24 mouse cellular contexts compared by ENCODE assay signal in genomic region chr15:6790011-6790410, GRCm38 (mm10).
DNase-seq lines count a peak whose midpoint lies in the region; ATAC-seq lines count a peak whose summit lies in the region.
"Had no signal": no experiment of that assay in that cellular context is flagged by ENCODE, and none has a peak within 500 bp of the region (broad histone marks: within the 10 kb centered on the region; RNA-seq: fewer than 3 reads in every experiment).

No protein-coding gene starts in this region.

- H3K9ac ChIP-seq in heart, embryonic 11.5 days (ENCODE audit: low read depth, low read length): no peak overlapping the region
- H3K9ac ChIP-seq in lung, embryonic 15.5 days: no peak overlapping the region
- H3K9ac ChIP-seq: embryonic facial prominence, embryonic 12.5 days; embryonic facial prominence, embryonic 15.5 days; forebrain, postnatal 0 days; heart, embryonic 13.5 days; hindbrain, embryonic 14.5 days had no signal

- no peaks in the 10 kb centered on the region for H3K4me1 ChIP-seq in heart, embryonic 11.5 days (ENCODE audit: control insufficient read depth, insufficient read depth, low read length)
- no peaks in the 10 kb centered on the region for H3K4me1 ChIP-seq in lung, embryonic 15.5 days
- H3K4me1 ChIP-seq: embryonic facial prominence, embryonic 12.5 days; embryonic facial prominence, embryonic 15.5 days; heart, embryonic 13.5 days had no signal

- H3K4me2 ChIP-seq in heart, embryonic 11.5 days: no peak overlapping the region
- H3K4me2 ChIP-seq in lung, embryonic 15.5 days: no peak overlapping the region
- H3K4me2 ChIP-seq: embryonic facial prominence, embryonic 12.5 days; embryonic facial prominence, embryonic 15.5 days; heart, embryonic 13.5 days; hindbrain, embryonic 14.5 days had no signal

- ATAC-seq in heart, embryonic 11.5 days (replicated peaks; ENCODE audit: insufficient number of reproducible peaks, low FRiP score, low TSS enrichment): no peak
- no peak for ATAC-seq in lung, embryonic 15.5 days (ENCODE audit: borderline replicate concordance, extremely low read depth, low FRiP score, low TSS enrichment)
- ATAC-seq: activated CD4-positive, CD25-positive, alpha-beta regulatory T cell, adult 4 months; forebrain, embryonic 14.5 days; forebrain, postnatal 0 days; hindbrain, postnatal 0 days had no signal

- 88% methylated on average over 7 of the region's 7 CpGs for WGBS in heart, embryonic 11.5 days (ENCODE audit: insufficient replicate concordance)
- 73% methylated on average over 7 of the region's 7 CpGs for WGBS in lung, embryonic 15.5 days

- peak; percentile 66 for DNase-seq in heart, adult 11 months
- DNase-seq in lung, postnatal 10 days: no peak
- peak; percentile 54 for DNase-seq in lung, postnatal 36 days
- DNase-seq in layer of hippocampus, adult 9-11 months: no peak
- DNase-seq: adrenal gland, adult 8-10 months; adrenal gland, postnatal 25 days; cerebellum, adult 18-20 months; cerebellum, adult 9-11 months; cerebellum, postnatal 25 days; forebrain, postnatal 0 days; gastrocnemius, adult 2 months; gastrocnemius, postnatal 14 days; heart, adult 18-20 months; heart, postnatal 14 days; heart, postnatal 4 days had no signal

- peaks cover 33% of the 10 kb centered on the region for H3K36me3 ChIP-seq in heart, embryonic 11.5 days (ENCODE audit: control insufficient read depth, insufficient read depth, low read length)
- peaks cover 78% of the 10 kb centered on the region for H3K36me3 ChIP-seq in lung, embryonic 15.5 days

- H3K4me3 ChIP-seq in heart, embryonic 11.5 days (ENCODE audit: low read depth, low read length): no peak overlapping the region
- H3K4me3 ChIP-seq in lung, embryonic 15.5 days: no peak overlapping the region
- H3K4me3 ChIP-seq: embryonic facial prominence, embryonic 12.5 days; embryonic facial prominence, embryonic 15.5 days; gastrocnemius, adult 2 months; heart, embryonic 13.5 days had no signal

- H3K27ac ChIP-seq in heart, embryonic 11.5 days (ENCODE audit: low read depth, low read length): no peak overlapping the region
- 0 out of 2 replicates have a peak overlapping the region, but pooled peaks have one; percentile 12 for H3K27ac ChIP-seq in lung, embryonic 15.5 days
- H3K27ac ChIP-seq: embryonic facial prominence, embryonic 12.5 days; embryonic facial prominence, embryonic 15.5 days; heart, embryonic 13.5 days; hindbrain, embryonic 14.5 days; hindbrain, postnatal 0 days had no signal

- H3K9me3 ChIP-seq in heart, embryonic 11.5 days (replicated peaks; ENCODE audit: control insufficient read depth, low read length): no peaks in the 10 kb centered on the region
- no peaks in the 10 kb centered on the region for H3K9me3 ChIP-seq in lung, embryonic 15.5 days
- H3K9me3 ChIP-seq: embryonic facial prominence, embryonic 12.5 days; embryonic facial prominence, embryonic 15.5 days; heart, embryonic 13.5 days had no signal

- H3K27me3 ChIP-seq in heart, embryonic 11.5 days (ENCODE audit: control insufficient read depth, insufficient read depth, low read length): no peaks in the 10 kb centered on the region
- no peaks in the 10 kb centered on the region for H3K27me3 ChIP-seq in lung, embryonic 15.5 days
- H3K27me3 ChIP-seq: embryonic facial prominence, embryonic 12.5 days; embryonic facial prominence, embryonic 15.5 days; heart, embryonic 13.5 days had no signal

Comparison
In these comparisons a context has a peak if more than half of its experiments do, and no peak if none do; other contexts are left out.
1. DNase-seq: peak in heart, adult 11 months (single experiment) and lung, postnatal 36 days (single experiment); none in lung, postnatal 10 days (single experiment) and layer of hippocampus, adult 9-11 months (single experiment).